Mouse (Mus musculus) lung, postnatal 0 days (tissue): ENCODE measurements around the gene Fnbp1. TPM values are rescaled to one million over a fixed set of nuclear protein-coding genes. Genes with fewer than 3 reads are reported as not detected.

ENCODE experiments used
- ATAC-seq: fragments of 200-750 bp; cut with Nextera tagmentation; 2 replicates; pipeline ENCODE4 v1.8.0; 2017; ENCODE audit warnings: moderate library complexity
- DNase-seq: peaks from one replicate; pipeline ENCODE4 v3.0.0-alpha.2; 2016; ENCODE audit warnings: low spot score
- H3K27ac ChIP-seq: fragments of 300-500 bp; sonication (generic); 2 replicates; pipeline ENCODE4 v1.5.1; 2014; ENCODE audit warnings: antibody characterized with exemption, mild to moderate bottlenecking, low read length, mixed read lengths
- H3K27me3 ChIP-seq: fragments of 300-500 bp; sonication (generic); replicated peaks from 2 replicates; pipeline ENCODE4 v1.6.1; 2014; ENCODE audit warnings: low read length, mixed read lengths; ENCODE audit not compliant: insufficient read depth
- H3K36me3 ChIP-seq: fragments of 300-500 bp; sonication (generic); 2 replicates; pipeline ENCODE4 v1.6.1; 2014; ENCODE audit warnings: low read length, mixed read lengths; ENCODE audit not compliant: insufficient read depth
- H3K4me1 ChIP-seq: fragments of 300-500 bp; sonication (generic); 2 replicates; pipeline ENCODE4 v1.6.1; 2014; ENCODE audit warnings: antibody characterized with exemption, low read depth, low read length, mixed read lengths; ENCODE audit not compliant: insufficient read depth
- H3K4me2 ChIP-seq: fragments of 300-500 bp; sonication (generic); replicated peaks from 2 replicates; pipeline ENCODE4 v1.6.1; 2014; ENCODE audit warnings: low read depth, mild to moderate bottlenecking, low read length, moderate library complexity, mixed read lengths
- H3K4me3 ChIP-seq: fragments of 300-500 bp; sonication (generic); 2 replicates; pipeline ENCODE4 v1.5.1; 2014; ENCODE audit warnings: low read depth, low read length
- H3K9ac ChIP-seq: fragments of 300-500 bp; sonication (generic); replicated peaks from 2 replicates; pipeline ENCODE4 v1.6.1; 2014; ENCODE audit warnings: low read depth, mild to moderate bottlenecking
- H3K9me3 ChIP-seq: fragments of 300-500 bp; sonication (generic); 2 replicates; pipeline ENCODE4 v1.6.1; 2016; ENCODE audit warnings: low read length, mixed read lengths
- CTCF ChIP-seq: IDR thresholded peaks from 2 replicates; pipeline ENCODE4 v1.5.1; 2016; ENCODE audit warnings: antibody characterized with exemption, mild to moderate bottlenecking
- EP300 ChIP-seq: IDR thresholded peaks from 2 replicates; pipeline ENCODE4 v1.6.1; 2016; ENCODE audit warnings: antibody characterized with exemption, mild to moderate bottlenecking, control low read depth
- WGBS: fragments of 180-500 bp; shearing (Covaris S2); extraction: QIAGEN DNeasy Blood & Tissue Kit; methylation state at CpG from one replicate; pipeline ENCODE4 v1.1.7; 2014; 5-methylcytosine and 5-hydroxymethylcytosine counted together
- polyA plus RNA-seq: library from polyadenylated mRNA; unstranded; fragments of >200 nt; fragmentation: Nextera tagmentation; extraction: Ambion mirVana; gene quantifications from 2 replicates; pipeline ENCODE4 v1.2.1, GENCODE M21; 2015

Fnbp1 gene
- polyA plus RNA-seq, 1 experiment from 2014 or later = 7.2 TPM

DNA sequence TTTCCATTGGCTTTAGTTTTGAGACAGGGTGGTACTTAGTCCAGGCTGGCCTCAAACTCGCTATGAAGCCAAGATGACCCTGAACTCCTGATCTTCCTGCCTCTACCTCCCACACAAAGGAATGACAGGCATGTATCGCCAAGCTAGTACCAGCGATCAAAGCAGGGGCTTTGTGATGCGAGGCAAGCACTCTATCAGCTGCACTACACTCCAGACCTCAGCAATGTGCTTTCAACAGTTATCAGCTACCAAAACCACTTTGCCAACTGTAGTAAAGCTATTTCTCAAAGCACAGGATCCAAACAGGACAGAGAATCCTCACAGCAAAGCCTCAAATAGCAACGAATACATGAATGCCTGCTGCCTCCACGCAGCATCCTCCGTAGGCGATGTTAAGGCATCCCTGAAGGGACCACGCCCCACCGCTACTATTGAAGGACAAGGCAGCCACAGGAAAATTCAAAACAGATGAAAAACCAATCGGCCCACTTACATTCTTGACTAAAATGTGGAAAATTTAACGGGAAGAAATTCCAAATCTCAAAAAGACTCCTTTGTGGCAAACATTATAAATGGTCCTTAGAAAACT, 31.8 kb downstream of the Fnbp1 start:
- DNase-seq (no peak), ATAC-seq (no peak)
- Histone ChIP-seq H3K4me3 (no peak overlapping the region), H3K4me2 (no peak overlapping the region), H3K9me3 (no peaks in the 10 kb centered on the region), H3K36me3 (no peaks in the 10 kb centered on the region), H3K27ac (no peak overlapping the region), H3K4me1 (no peaks in the 10 kb centered on the region), H3K27me3 (no peaks in the 10 kb centered on the region), H3K9ac (no peak overlapping the region)
- 67% methylated on average over 12 of the region's 12 CpGs for WGBS
- TF ChIP-seq EP300 = no peak
- TF ChIP-seq CTCF = no peak

DNA sequence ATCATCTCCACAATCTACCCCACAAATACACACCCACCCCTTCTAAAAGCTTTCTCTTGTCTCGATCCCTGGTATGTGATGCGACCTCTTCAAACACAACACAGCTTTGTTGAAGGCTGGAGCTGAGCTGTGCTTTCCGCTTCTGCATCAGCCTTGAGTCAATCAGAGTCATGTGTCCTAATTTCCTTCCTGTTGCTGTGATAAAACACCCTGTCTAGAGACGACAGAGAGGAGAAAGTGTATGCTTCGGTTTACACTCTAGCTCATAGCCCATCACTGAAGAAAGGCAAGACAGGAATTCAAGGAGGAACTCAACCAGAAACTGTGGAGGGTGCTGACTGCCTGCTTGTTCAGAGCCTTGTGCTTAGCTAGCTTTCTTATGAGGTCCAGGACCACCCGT, 33.6 kb downstream of the Fnbp1 start:
- Histone ChIP-seq H3K27ac (no peak overlapping the region), H3K9ac (no peak overlapping the region), H3K36me3 (no peaks in the 10 kb centered on the region), H3K4me3 (no peak overlapping the region), H3K9me3 (no peaks in the 10 kb centered on the region), H3K4me2 (no peak overlapping the region), H3K4me1 (no peaks in the 10 kb centered on the region), H3K27me3 (no peaks in the 10 kb centered on the region)
- peak; percentile 32 for ATAC-seq
- TF ChIP-seq CTCF = no peak
- TF ChIP-seq EP300 = no peak
- 45% methylated on average over 6 of the region's 6 CpGs for WGBS
- peak; percentile 44 for DNase-seq

DNA sequence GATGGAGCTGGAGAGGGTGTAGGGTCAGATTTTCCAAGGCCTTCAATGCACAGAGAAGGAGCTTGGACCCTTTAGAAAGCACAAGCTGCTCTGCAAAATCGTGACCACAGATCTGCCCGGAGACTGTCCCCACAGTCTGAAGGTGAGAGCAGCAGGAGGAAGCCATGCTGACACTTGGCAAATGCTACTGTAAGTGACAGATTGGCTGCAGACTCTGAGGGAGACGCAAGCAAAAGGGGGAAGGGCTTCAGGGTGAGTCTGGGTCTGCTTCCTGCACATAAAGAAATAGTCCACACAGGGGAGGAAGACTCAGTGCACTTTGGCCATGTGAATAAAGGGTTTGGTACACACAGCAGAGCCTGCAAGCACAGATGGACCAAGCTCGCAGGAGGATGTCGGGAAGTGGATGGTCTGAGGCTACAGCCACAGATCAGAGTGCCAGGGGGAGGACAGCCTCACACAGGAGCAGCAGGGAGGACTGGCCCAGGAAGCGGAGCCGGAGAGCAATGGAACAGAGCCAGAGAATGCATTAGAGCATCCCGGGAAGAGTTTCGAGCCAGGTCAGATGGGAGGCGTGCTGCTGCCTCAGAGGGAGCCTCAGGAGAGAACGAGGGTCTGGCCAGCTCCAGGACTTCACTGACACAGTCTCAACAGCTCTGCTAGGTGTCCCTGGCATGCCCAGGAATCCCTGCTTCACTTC, 35.0 kb downstream of the Fnbp1 start:
- DNase-seq (peak; percentile 46), ATAC-seq (peak; percentile 26)
- Histone ChIP-seq H3K9me3 (no peaks in the 10 kb centered on the region), H3K4me2 (no peak overlapping the region; the same call in 1 of the 2 replicates), H3K27me3 (no peaks in the 10 kb centered on the region), H3K9ac (no peak overlapping the region), H3K4me1 (no peaks in the 10 kb centered on the region), H3K4me3 (no peak overlapping the region), H3K27ac (no peak overlapping the region), H3K36me3 (no peaks in the 10 kb centered on the region)
- 25% methylated on average over 11 of the region's 11 CpGs for WGBS
- TF ChIP-seq EP300 (no peak), CTCF (no peak)

DNA sequence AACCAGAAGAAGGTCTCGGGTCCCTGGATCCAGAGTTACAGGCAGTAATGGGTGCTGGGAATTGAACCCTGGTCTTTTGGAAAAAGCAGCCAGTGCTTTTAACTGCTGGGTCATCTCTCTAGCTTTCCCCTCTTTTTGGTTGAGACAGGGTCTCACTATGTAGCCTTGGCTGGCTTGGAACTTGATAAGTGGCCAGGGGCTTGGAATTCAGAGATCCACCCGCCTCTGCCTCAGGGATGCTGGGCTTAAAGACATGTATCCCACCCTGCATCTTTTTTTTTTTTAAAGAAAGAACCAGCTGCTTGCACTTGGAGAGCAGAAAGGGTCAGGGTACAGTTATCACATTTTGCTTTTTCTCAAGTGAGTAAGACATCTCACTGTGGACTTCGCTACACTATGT, 35.8 kb downstream of the Fnbp1 start:
- Histone ChIP-seq H3K9ac (no peak overlapping the region), H3K4me2 (no peak overlapping the region), H3K27ac (no peak overlapping the region), H3K27me3 (no peaks in the 10 kb centered on the region), H3K36me3 (no peaks in the 10 kb centered on the region), H3K9me3 (no peaks in the 10 kb centered on the region), H3K4me3 (no peak overlapping the region), H3K4me1 (peaks cover under 1% of the 10 kb centered on the region; the same call in 1 of the 2 replicates)
- TF ChIP-seq EP300 (no peak), CTCF (no peak)
- ATAC-seq (no peak), DNase-seq (no peak)
- WGBS = 93% methylated on average over 3 of the region's 3 CpGs

DNA sequence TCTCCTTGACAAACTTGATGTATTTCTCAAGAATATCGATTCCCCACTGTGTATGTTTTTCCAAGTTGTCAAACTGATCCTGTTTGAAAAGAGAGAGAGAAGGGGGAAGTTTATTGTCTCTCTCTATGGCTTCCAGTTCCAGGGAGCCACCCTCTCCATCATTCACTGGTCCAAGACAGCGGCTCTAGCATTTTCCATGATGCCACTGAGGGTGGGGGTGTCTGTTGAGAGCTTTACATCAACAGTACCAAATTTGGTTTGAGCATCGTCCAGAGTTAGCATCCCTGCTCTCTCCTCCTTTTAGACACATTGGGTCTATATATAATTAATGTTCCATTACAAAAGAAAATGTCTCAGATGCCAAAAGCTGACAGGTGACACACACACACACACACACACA, 36.5 kb downstream of the Fnbp1 start:
- TF ChIP-seq EP300 = no peak
- no peak for TF ChIP-seq CTCF
- no peak overlapping the region for H3K4me2 ChIP-seq
- no peak overlapping the region for H3K4me3 ChIP-seq
- H3K27ac ChIP-seq = no peak overlapping the region
- DNase-seq = no peak
- 54% methylated on average over 3 of the region's 3 CpGs for WGBS
- H3K9me3 ChIP-seq = no peaks in the 10 kb centered on the region
- H3K9ac ChIP-seq = no peak overlapping the region
- no peaks in the 10 kb centered on the region for H3K36me3 ChIP-seq
- ATAC-seq = peak; percentile 33; the same call in 1 of the 2 replicates
- no peaks in the 10 kb centered on the region for H3K27me3 ChIP-seq
- H3K4me1 ChIP-seq = peaks cover 2% of the 10 kb centered on the region; the same call in 1 of the 2 replicates

DNA sequence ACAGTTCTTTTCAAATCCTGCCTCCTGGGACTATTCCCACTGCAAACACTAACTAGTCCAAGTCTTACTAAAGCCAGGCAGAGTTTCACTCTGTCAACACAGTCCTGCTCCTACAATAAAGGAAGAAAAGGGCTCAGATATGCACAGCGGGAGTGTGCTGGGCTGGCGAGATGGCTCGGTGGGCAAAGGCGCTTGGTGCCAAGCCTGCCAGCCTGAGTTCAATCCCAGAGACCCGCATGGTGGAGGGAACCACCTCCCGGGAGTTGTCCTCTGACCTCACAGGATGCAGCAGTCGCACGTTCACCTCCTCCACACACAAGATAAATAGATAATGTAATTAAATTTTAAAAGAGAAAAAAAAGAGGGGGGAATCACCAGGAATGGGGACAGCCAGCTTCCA, 38.5 kb downstream of the Fnbp1 start:
- no peak for TF ChIP-seq CTCF
- DNase-seq = no peak
- H3K4me3 ChIP-seq = no peak overlapping the region
- no peak overlapping the region for H3K9ac ChIP-seq
- WGBS = 59% methylated on average over 8 of the region's 8 CpGs
- H3K4me2 ChIP-seq = no peak overlapping the region
- H3K27me3 ChIP-seq = no peaks in the 10 kb centered on the region
- no peak overlapping the region for H3K27ac ChIP-seq
- H3K9me3 ChIP-seq = no peaks in the 10 kb centered on the region
- ATAC-seq = no peak
- H3K36me3 ChIP-seq = no peaks in the 10 kb centered on the region
- peaks cover 2% of the 10 kb centered on the region; the same call in 1 of the 2 replicates for H3K4me1 ChIP-seq
